20 mouse cellular contexts compared by ENCODE assay signal in genomic region chr7:99340736-99341135, GRCm38 (mm10). TPM values are rescaled to one million over a fixed set of nuclear protein-coding genes. Genes with fewer than 3 reads are reported as not detected.
DNase-seq lines count a peak whose midpoint lies in the region; ATAC-seq and TF ChIP-seq lines count a peak whose summit lies in the region.
"Had no signal": no experiment of that assay in that cellular context is flagged by ENCODE, and none has a peak within 500 bp of the region (broad histone marks: within the 10 kb centered on the region; RNA-seq: fewer than 3 reads in every experiment).

No protein-coding gene starts in this region.

- H3K27ac ChIP-seq in hindbrain, embryonic 16.5 days (ENCODE audit: low read depth, low read length) = no peak overlapping the region
- no peak overlapping the region for H3K27ac ChIP-seq in hindbrain, embryonic 12.5 days
- H3K27ac ChIP-seq in midbrain, embryonic 13.5 days = peak overlapping the region; percentile 0
- no peak overlapping the region for H3K27ac ChIP-seq in midbrain, embryonic 10.5 days (replicated peaks)
- H3K27ac ChIP-seq: embryonic facial prominence, embryonic 13.5 days; embryonic facial prominence, embryonic 15.5 days; forebrain, embryonic 13.5 days; forebrain, embryonic 15.5 days had no signal

- 84% methylated on average over 8 of the region's 8 CpGs for WGBS in hindbrain, embryonic 16.5 days
- 82% methylated on average over 8 of the region's 8 CpGs for WGBS in hindbrain, embryonic 12.5 days
- WGBS in midbrain, embryonic 13.5 days = 87% methylated on average over 8 of the region's 8 CpGs
- 87% methylated on average over 8 of the region's 8 CpGs for WGBS in midbrain, embryonic 10.5 days

- TF ChIP-seq POLR2A in myocyte (IDR thresholded peaks at IDR 0.05; ENCODE audit: insufficient read length, low read depth) = peak; percentile 61

- no peak for DNase-seq in midbrain, embryonic 10.5 days (ENCODE audit: low spot score)
- DNase-seq in urinary bladder, postnatal 4 days (ENCODE audit: low spot score in 2 of 2) = no peak
- DNase-seq: adrenal gland, adult 2 months; adrenal gland, postnatal 10 days; adrenal gland, postnatal 25 days; cerebellum, adult 11 months; cerebellum, adult 18-20 months; cerebellum, adult 8-10 months; cerebellum, adult 9-11 months; cerebellum, postnatal 14 days; cerebellum, postnatal 36 days; embryo, embryonic 11 days had no signal

- H3K79me2 ChIP-seq in myocyte (ENCODE audit: control insufficient read depth, insufficient read depth) = no peaks in the 10 kb centered on the region

- H3K27me3 ChIP-seq in hindbrain, embryonic 16.5 days (replicated peaks; ENCODE audit: control insufficient read depth, insufficient read depth, low read length) = no peaks in the 10 kb centered on the region
- H3K27me3 ChIP-seq in hindbrain, embryonic 12.5 days = no peaks in the 10 kb centered on the region
- no peaks in the 10 kb centered on the region for H3K27me3 ChIP-seq in midbrain, embryonic 13.5 days
- H3K27me3 ChIP-seq in midbrain, embryonic 10.5 days (ENCODE audit: low read depth, poor library complexity, severe bottlenecking) = no peaks in the 10 kb centered on the region
- no peaks in the 10 kb centered on the region for H3K27me3 ChIP-seq in myocyte (ENCODE audit: control insufficient read depth, insufficient read depth, insufficient read length)
- H3K27me3 ChIP-seq: embryonic facial prominence, embryonic 13.5 days; embryonic facial prominence, embryonic 15.5 days; forebrain, embryonic 13.5 days; forebrain, embryonic 15.5 days had no signal

- H3K4me1 ChIP-seq in hindbrain, embryonic 16.5 days (ENCODE audit: control insufficient read depth, insufficient read depth, low read depth, low read length) = no peaks in the 10 kb centered on the region
- no peaks in the 10 kb centered on the region; the same call in 1 of the 2 replicates for H3K4me1 ChIP-seq in hindbrain, embryonic 12.5 days
- H3K4me1 ChIP-seq in midbrain, embryonic 13.5 days (replicated peaks) = no peaks in the 10 kb centered on the region
- H3K4me1 ChIP-seq in midbrain, embryonic 10.5 days = no peaks in the 10 kb centered on the region; the same call in 1 of the 2 replicates
- H3K4me1 ChIP-seq: forebrain, embryonic 13.5 days; forebrain, embryonic 15.5 days had no signal

- H3K4me3 ChIP-seq in hindbrain, embryonic 16.5 days (ENCODE audit: low read length) = no peak overlapping the region
- no peak overlapping the region for H3K4me3 ChIP-seq in hindbrain, embryonic 12.5 days
- no peak overlapping the region for H3K4me3 ChIP-seq in midbrain, embryonic 13.5 days (replicated peaks)
- H3K4me3 ChIP-seq in midbrain, embryonic 10.5 days = no peak overlapping the region
- no peak overlapping the region for H3K4me3 ChIP-seq in myocyte
- H3K4me3 ChIP-seq: embryonic facial prominence, embryonic 13.5 days; embryonic facial prominence, embryonic 15.5 days; forebrain, embryonic 13.5 days; forebrain, embryonic 15.5 days had no signal

- no peaks in the 10 kb centered on the region for H3K9me3 ChIP-seq in hindbrain, embryonic 16.5 days (ENCODE audit: control insufficient read depth, low read length)
- no peaks in the 10 kb centered on the region for H3K9me3 ChIP-seq in hindbrain, embryonic 12.5 days (replicated peaks)
- no peaks in the 10 kb centered on the region for H3K9me3 ChIP-seq in midbrain, embryonic 13.5 days
- H3K9me3 ChIP-seq in midbrain, embryonic 10.5 days (replicated peaks) = no peaks in the 10 kb centered on the region
- H3K9me3 ChIP-seq: embryonic facial prominence, embryonic 13.5 days; embryonic facial prominence, embryonic 15.5 days; forebrain, embryonic 13.5 days; forebrain, embryonic 15.5 days had no signal

- no peak overlapping the region for H3K4me2 ChIP-seq in hindbrain, embryonic 16.5 days (ENCODE audit: low read length)
- H3K4me2 ChIP-seq in hindbrain, embryonic 12.5 days (replicated peaks) = no peak overlapping the region
- H3K4me2 ChIP-seq in midbrain, embryonic 13.5 days (replicated peaks) = no peak overlapping the region
- H3K4me2 ChIP-seq in myocyte (ENCODE audit: low read depth) = no peak overlapping the region
- H3K4me2 ChIP-seq: embryonic facial prominence, embryonic 13.5 days; embryonic facial prominence, embryonic 15.5 days; forebrain, embryonic 13.5 days; forebrain, embryonic 15.5 days had no signal

- no peak overlapping the region for H3ac ChIP-seq in myocyte (ENCODE audit: control insufficient read depth, insufficient read length)

- 0 out of 2 replicates have a peak, but pooled peaks have one; percentile 22 for ATAC-seq in hindbrain, embryonic 16.5 days
- ATAC-seq in hindbrain, embryonic 12.5 days (ENCODE audit: low FRiP score) = no peak
- no peak for ATAC-seq in midbrain, embryonic 13.5 days
- ATAC-seq: forebrain, embryonic 13.5 days; forebrain, embryonic 15.5 days had no signal

- no peak overlapping the region for H3K9ac ChIP-seq in hindbrain, embryonic 16.5 days (ENCODE audit: low read depth, low read length)
- H3K9ac ChIP-seq in hindbrain, embryonic 12.5 days = no peak overlapping the region
- no peak overlapping the region for H3K9ac ChIP-seq in midbrain, embryonic 13.5 days (replicated peaks)
- H3K9ac ChIP-seq: embryonic facial prominence, embryonic 15.5 days; forebrain, embryonic 13.5 days; forebrain, embryonic 15.5 days had no signal

- H3K36me3 ChIP-seq in hindbrain, embryonic 16.5 days (ENCODE audit: control insufficient read depth, insufficient read depth, low read length) = peaks cover 22% of the 10 kb centered on the region
- peaks cover 43% of the 10 kb centered on the region for H3K36me3 ChIP-seq in hindbrain, embryonic 12.5 days
- H3K36me3 ChIP-seq in midbrain, embryonic 13.5 days = peaks cover 45% of the 10 kb centered on the region
- H3K36me3 ChIP-seq in midbrain, embryonic 10.5 days = peaks cover 54% of the 10 kb centered on the region
- peaks cover 28% of the 10 kb centered on the region for H3K36me3 ChIP-seq in myocyte (ENCODE audit: control insufficient read depth, insufficient read depth)

TF ChIP-seq in myocyte, 11 proteins besides CTCF, POLR2A, EP300 and RAD21:
- no peak for TF ChIP-seq MYOD1 (IDR thresholded peaks at IDR 0.05; ENCODE audit: control insufficient read depth in 1 of 3, insufficient read length in 2 of 3, low read depth in 2 of 3)
- no peak for TF ChIP-seq REST (IDR thresholded peaks at IDR 0.05; ENCODE audit: insufficient read depth, insufficient read length)
- TF ChIP-seq SRF (IDR thresholded peaks at IDR 0.05; ENCODE audit: control insufficient read depth, insufficient read length, low read depth) = no peak
- peak; percentile 96 for TF ChIP-seq POLR2AphosphoS2 (IDR thresholded peaks at IDR 0.05; ENCODE audit: insufficient read length, low read depth)
- no peak for TF ChIP-seq MAX (IDR thresholded peaks at IDR 0.05; ENCODE audit: low read depth)
- TF ChIP-seq USF1 (IDR thresholded peaks at IDR 0.05; ENCODE audit: low read depth) = no peak
- TF ChIP-seq TCF12 (IDR thresholded peaks at IDR 0.05; ENCODE audit: insufficient read depth, poor library complexity, severe bottlenecking) = no peak
- TF ChIP-seq E2F4 (IDR thresholded peaks at IDR 0.05; ENCODE audit: insufficient read depth) = no peak

RNA-seq across cellular contexts. Expression of gene Serpinh1, which starts 12.3 kb away (rescaled TPM):
- polyA plus RNA-seq in hindbrain, embryonic 16.5 days (2015; fragmentation: Nextera tagmentation; extraction: Ambion mirVana) = 261 and 355 TPM in 2 replicates
- polyA plus RNA-seq in hindbrain, embryonic 12.5 days (2016; fragmentation: Nextera tagmentation; extraction: Ambion mirVana) = 838 and 891 TPM in 2 replicates
- polyA plus RNA-seq in midbrain, embryonic 13.5 days (2015; fragmentation: Nextera tagmentation; extraction: Ambion mirVana) = 244 and 284 TPM in 2 replicates
- 789 and 882 TPM in 2 replicates for polyA plus RNA-seq in midbrain, embryonic 10.5 days (2016; fragmentation: Nextera tagmentation; extraction: Ambion mirVana)
- polyA plus RNA-seq in myocyte (2012; fragmentation: generic; extraction: Trizol) = 1,713 TPM

RNA-seq across cellular contexts. Expression of gene Gdpd5, which starts 40.5 kb away (rescaled TPM):
- polyA plus RNA-seq in hindbrain, embryonic 16.5 days (2015; fragmentation: Nextera tagmentation; extraction: Ambion mirVana) = 36.9 and 43.8 TPM in 2 replicates
- polyA plus RNA-seq in hindbrain, embryonic 12.5 days (2016; fragmentation: Nextera tagmentation; extraction: Ambion mirVana) = 43.8 and 44.5 TPM in 2 replicates
- polyA plus RNA-seq in midbrain, embryonic 13.5 days (2015; fragmentation: Nextera tagmentation; extraction: Ambion mirVana) = 42.5 and 46.4 TPM in 2 replicates
- 23.5 and 28.2 TPM in 2 replicates for polyA plus RNA-seq in midbrain, embryonic 10.5 days (2016; fragmentation: Nextera tagmentation; extraction: Ambion mirVana)
- 9.5 TPM for polyA plus RNA-seq in myocyte (2012; fragmentation: generic; extraction: Trizol)
